Mouse (Mus musculus) E14TG2a.4 (cell line): ENCODE data around the gene Prkcg.

Source experiments
- H3K27me3 ChIP-seq: 2 replicates; pipeline ENCODE4 v1.6.1; 2014; ENCODE audit warnings: low read length, control low read depth; ENCODE audit not compliant: insufficient read depth
- H3K36me3 ChIP-seq: 2 replicates; pipeline ENCODE4 v1.6.1; 2014; ENCODE audit warnings: low read length, control low read depth; ENCODE audit not compliant: insufficient read depth
- H3K4me1 ChIP-seq: replicated peaks from 2 replicates; pipeline ENCODE4 v1.6.1; 2014; ENCODE audit warnings: low read depth, low read length, control low read depth
- H3K4me3 ChIP-seq: replicated peaks from 2 replicates; pipeline ENCODE4 v1.5.1; 2014; ENCODE audit warnings: mild to moderate bottlenecking, low read length
- H3K9me3 ChIP-seq: 2 replicates; pipeline ENCODE4 v1.6.1; 2014; ENCODE audit warnings: low read length, control low read depth
- CTCF ChIP-seq: conservative IDR thresholded peaks from 2 replicates; pipeline ENCODE4 v1.5.1; 2014; ENCODE audit warnings: low read length
- NANOG ChIP-seq: IDR thresholded peaks from 2 replicates; pipeline ENCODE4 v1.6.1; 2014; ENCODE audit warnings: borderline replicate concordance, low read length, mixed read lengths
- POU5F1 ChIP-seq: IDR thresholded peaks from 2 replicates; pipeline ENCODE4 v1.6.1; 2014; ENCODE audit warnings: low read length, borderline replicate concordance

Prkcg gene

GRCm38 (mm10) chr7:3336412-3336811 is 47.4 kb downstream of the Prkcg start:
- peak overlapping the region; percentile 48 for H3K4me3 ChIP-seq
- no peaks in the 10 kb centered on the region for H3K9me3 ChIP-seq
- peaks cover 17% of the 10 kb centered on the region for H3K36me3 ChIP-seq
- H3K27me3 ChIP-seq = peaks cover 23% of the 10 kb centered on the region
- peaks cover 64% of the 10 kb centered on the region for H3K4me1 ChIP-seq
- TF ChIP-seq CTCF (peak; percentile 54), POU5F1 (no peak)

DNA sequence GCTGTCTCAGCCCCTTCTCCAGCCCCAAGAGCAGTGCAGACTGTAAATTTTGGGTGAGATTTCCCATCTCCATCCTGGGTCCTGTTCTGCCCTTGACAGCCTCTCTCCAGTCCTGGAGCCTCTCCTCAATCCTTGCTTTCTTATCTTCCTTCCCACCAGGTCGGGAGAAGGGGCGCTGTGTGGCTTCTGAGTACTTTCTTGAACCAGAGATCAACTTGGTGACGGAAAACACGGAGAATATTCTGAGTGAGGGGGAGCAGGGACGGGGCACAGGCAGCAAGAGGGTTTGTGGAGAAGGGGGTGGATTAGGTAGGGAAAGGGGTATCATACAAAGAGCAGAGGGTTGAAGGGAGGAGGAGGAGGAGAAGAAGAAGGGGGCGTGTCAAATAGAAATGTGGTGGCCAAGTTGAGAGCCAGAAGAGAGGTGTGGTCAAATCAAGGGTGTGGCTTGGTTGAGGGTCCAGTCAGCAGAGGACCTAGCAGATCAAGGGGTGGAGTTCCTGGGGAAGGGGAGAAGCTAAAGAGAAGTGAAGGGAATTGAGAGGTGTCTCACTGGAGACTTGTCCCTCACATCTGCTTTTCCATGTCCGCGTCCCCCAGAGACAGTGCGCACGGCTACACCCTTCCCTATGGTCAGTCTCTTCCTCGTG is 49.4 kb downstream of the Prkcg start:
- Histone ChIP-seq H3K4me1 (peaks cover 59% of the 10 kb centered on the region), H3K4me3 (peak overlapping the region; percentile 78)
- no peak for TF ChIP-seq CTCF
- no peak for TF ChIP-seq NANOG
- no peak for TF ChIP-seq POU5F1

DNA sequence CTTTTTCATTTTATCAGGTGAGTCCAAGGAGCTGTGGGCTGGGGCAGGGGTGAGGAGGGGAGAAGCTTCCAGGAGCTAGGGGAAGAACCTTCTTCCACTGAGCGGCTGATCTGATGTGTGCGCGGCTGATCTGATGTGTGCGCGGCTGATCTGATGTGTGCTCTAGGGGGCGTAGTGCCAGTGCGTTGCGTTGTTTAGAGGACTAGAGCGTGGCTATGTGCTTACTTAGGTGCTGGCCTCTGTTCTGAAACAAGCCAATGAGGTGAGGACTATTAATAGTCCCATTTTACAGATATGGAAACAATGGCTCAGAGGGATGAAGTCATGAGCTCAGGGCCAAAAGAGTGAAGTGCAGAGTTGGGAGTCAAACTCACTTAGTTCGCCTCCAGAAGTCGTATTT is 50.0 kb downstream of the Prkcg start:
- peaks cover 8% of the 10 kb centered on the region for H3K27me3 ChIP-seq
- peak overlapping the region; percentile 78 for H3K4me3 ChIP-seq
- no peaks in the 10 kb centered on the region for H3K9me3 ChIP-seq
- peaks cover 58% of the 10 kb centered on the region for H3K4me1 ChIP-seq
- TF ChIP-seq CTCF (no peak), POU5F1 (no peak), NANOG (no peak)
- peaks cover 39% of the 10 kb centered on the region for H3K36me3 ChIP-seq

More for the DNA sequence above, 49.4 kb downstream of the Prkcg start:
- Histone ChIP-seq H3K36me3 (peaks cover 34% of the 10 kb centered on the region), H3K27me3 (peaks cover 14% of the 10 kb centered on the region), H3K9me3 (no peaks in the 10 kb centered on the region)

- Histone ChIP-seq H3K36me3 (peaks cover 50% of the 10 kb centered on the region), H3K9me3 (no peaks in the 10 kb centered on the region), H3K27me3 (no peaks in the 10 kb centered on the region), H3K4me3 (no peak overlapping the region), H3K4me1 (peaks cover 51% of the 10 kb centered on the region)
- TF ChIP-seq POU5F1 (no peak), CTCF (no peak), NANOG (no peak)
These were observed 54.9 kb downstream of the Prkcg start for GRCm38 (mm10) chr7:3343861-3344260.

DNA sequence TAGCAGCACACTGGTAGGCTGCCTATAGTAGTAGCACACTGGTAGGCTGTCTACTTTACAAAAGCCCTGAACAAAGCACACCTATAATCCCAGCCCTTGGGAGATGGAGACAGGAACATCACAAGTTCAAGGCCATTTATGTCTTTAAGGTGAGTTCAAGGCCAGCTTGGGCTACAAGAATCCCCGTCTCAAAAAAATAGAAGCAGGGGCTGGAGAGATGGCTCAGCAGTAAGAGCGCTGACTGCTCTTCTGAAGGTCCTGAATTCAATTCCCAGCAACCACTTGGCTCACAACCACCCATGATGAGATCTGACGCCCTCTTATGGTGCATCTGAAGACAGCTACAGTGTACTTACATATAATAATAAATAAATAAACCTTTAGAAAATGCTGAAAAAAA is 56.3 kb downstream of the Prkcg start:
- TF ChIP-seq POU5F1 (no peak), NANOG (no peak), CTCF (no peak)

DNA sequence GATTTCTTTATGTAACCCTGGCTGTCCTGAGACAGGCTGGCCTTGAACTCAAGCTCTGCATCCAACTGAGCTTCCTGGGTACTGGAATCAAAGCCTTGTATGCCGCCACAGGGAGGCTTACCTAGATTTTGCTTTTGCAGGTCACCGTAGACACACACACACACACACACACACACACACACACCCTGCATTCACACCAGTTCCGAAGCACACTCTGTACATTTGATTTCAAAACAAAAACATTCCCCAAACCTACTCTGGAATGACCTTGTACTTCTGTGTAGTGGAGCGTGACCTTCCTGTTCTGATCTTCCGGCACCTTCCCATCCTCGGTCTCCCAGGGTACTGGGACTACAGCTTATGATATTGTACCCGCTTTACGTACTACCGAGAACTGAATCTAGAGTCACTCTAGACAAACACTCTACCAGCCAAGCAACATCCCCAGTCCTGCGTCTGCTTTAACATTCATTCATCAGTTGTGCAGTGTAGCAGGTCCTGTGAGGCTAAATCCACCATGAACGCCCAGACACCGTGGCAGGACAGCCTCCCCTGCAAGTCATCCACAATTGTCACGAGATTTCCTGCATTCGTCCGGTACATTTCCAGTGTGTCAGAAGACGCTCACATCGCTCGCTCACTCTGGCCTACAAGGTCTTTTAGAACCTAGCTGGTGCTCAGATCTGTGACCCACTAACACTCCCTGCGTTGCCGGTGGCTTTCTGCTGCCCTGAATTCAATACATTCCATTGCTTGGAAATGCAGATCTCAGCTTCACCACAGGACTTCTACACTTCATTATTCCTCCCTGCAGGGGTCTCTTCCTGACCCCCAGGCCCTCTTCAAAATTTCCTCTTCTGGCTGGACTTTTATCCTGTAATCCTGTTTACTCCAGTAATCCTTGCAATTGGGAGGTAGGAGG is 58.6 kb downstream of the Prkcg start:
- H3K4me3 ChIP-seq = peak overlapping the region; percentile 74
- H3K36me3 ChIP-seq = peaks cover 31% of the 10 kb centered on the region
- no peaks in the 10 kb centered on the region for H3K27me3 ChIP-seq
- no peaks in the 10 kb centered on the region for H3K9me3 ChIP-seq
- H3K4me1 ChIP-seq = peaks cover 69% of the 10 kb centered on the region
- peak; percentile 90 for TF ChIP-seq NANOG
- peak; percentile 58; the same call in 1 of the 2 replicates for TF ChIP-seq POU5F1
- TF ChIP-seq CTCF = no peak

More for the DNA sequence above, 56.3 kb downstream of the Prkcg start:
- Histone ChIP-seq H3K9me3 (no peaks in the 10 kb centered on the region), H3K4me3 (no peak overlapping the region), H3K36me3 (peaks cover 45% of the 10 kb centered on the region), H3K27me3 (no peaks in the 10 kb centered on the region), H3K4me1 (peaks cover 57% of the 10 kb centered on the region)

DNA sequence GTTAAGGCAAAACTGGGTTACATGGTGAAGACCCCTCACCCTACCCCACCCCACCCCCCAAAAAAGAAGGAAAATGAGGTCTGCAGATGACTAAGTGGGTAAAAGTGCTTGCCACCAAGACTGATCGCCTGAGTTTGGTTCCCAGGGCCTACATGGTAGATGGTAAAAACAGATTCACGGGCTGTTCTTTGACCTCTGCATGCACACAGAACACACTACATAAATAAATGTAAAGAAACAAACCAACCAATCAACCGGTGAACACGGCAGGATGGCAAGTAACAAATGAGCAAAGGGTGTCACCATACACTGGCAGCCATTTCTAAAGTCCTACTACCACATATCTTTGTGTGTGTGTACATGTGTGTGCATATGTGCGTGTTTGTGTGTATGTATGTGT is 59.3 kb downstream of the Prkcg start:
- Histone ChIP-seq H3K9me3 (no peaks in the 10 kb centered on the region), H3K36me3 (peaks cover 24% of the 10 kb centered on the region), H3K27me3 (no peaks in the 10 kb centered on the region), H3K4me1 (peaks cover 72% of the 10 kb centered on the region), H3K4me3 (0 out of 2 replicates have a peak overlapping the region, but pooled peaks have one; percentile 1)
- TF ChIP-seq POU5F1 = no peak
- TF ChIP-seq NANOG = no peak
- TF ChIP-seq CTCF = no peak

GRCm38 (mm10) chr7:3349775-3350174 is 60.8 kb downstream of the Prkcg start:
- Histone ChIP-seq H3K9me3 (no peaks in the 10 kb centered on the region), H3K36me3 (peaks cover 17% of the 10 kb centered on the region), H3K4me3 (peak overlapping the region; percentile 45), H3K27me3 (no peaks in the 10 kb centered on the region), H3K4me1 (peaks cover 79% of the 10 kb centered on the region)
- TF ChIP-seq CTCF (no peak), NANOG (no peak)
